Mouse (Mus musculus) 416B (cell line): ENCODE measurements at regions not wholly inside any gene's neighbourhood (a gene's known extent, or its start where the extent isn't known, plus 50 kb on each side); places are given as distances from the start of the nearest gene placed in this dataset.

ENCODE experiments used
- DNase-seq: peaks from one replicate; pipeline ENCODE4 v3.0.0; 2011; ENCODE audit warnings: low read depth

- no peak for DNase-seq
Measured at GRCm38 (mm10) chr12:54450369-54450768, 206.0 kb downstream of the Sptssa start.

- peak; percentile 30 for DNase-seq
Measured at GRCm38 (mm10) chr12:54448221-54448620, 208.2 kb downstream of the Sptssa start.

- DNase-seq: no peak
Measured at GRCm38 (mm10) chr12:54447354-54447753, 209.0 kb downstream of the Sptssa start.

- no peak for DNase-seq
Measured at GRCm38 (mm10) chr12:54446356-54446755, 210.0 kb downstream of the Sptssa start.

GRCm38 (mm10) chr12:54444416-54444815 is 212.0 kb downstream of the Sptssa start:
- no peak for DNase-seq

- no peak for DNase-seq
Measured at GRCm38 (mm10) chr12:54443285-54443684, 213.1 kb downstream of the Sptssa start.

- no peak for DNase-seq
Measured at GRCm38 (mm10) chr12:54442408-54442807, 214.0 kb downstream of the Sptssa start.

GRCm38 (mm10) chr12:54440851-54441593 is 215.4 kb downstream of the Sptssa start:
- no peak for DNase-seq

- DNase-seq: no peak
Measured at GRCm38 (mm10) chr12:54438793-54439192, 217.6 kb downstream of the Sptssa start.

GRCm38 (mm10) chr12:54425236-54425635 is 221.6 kb upstream of the Egln3 start:
- DNase-seq: no peak

- DNase-seq: peak; percentile 18
Measured at GRCm38 (mm10) chr12:54414829-54415228, 211.2 kb upstream of the Egln3 start.

- DNase-seq: peak; percentile 22
Measured at GRCm38 (mm10) chr12:54414201-54414600, 210.5 kb upstream of the Egln3 start.

GRCm38 (mm10) chr12:54410038-54410605 is 206.5 kb upstream of the Egln3 start:
- DNase-seq: no peak

GRCm38 (mm10) chr12:54408906-54409305 is 205.2 kb upstream of the Egln3 start:
- DNase-seq: no peak

- peak; percentile 4 for DNase-seq
Measured at GRCm38 (mm10) chr12:54407301-54407896, 203.7 kb upstream of the Egln3 start.

GRCm38 (mm10) chr12:54405066-54405465 is 201.4 kb upstream of the Egln3 start:
- peak; percentile 76 for DNase-seq

- no peak for DNase-seq
Measured at GRCm38 (mm10) chr12:54402591-54402990, 198.9 kb upstream of the Egln3 start.

GRCm38 (mm10) chr12:54401665-54402064 is 198.0 kb upstream of the Egln3 start:
- DNase-seq: no peak

GRCm38 (mm10) chr12:54400084-54400483 is 196.4 kb upstream of the Egln3 start:
- no peak for DNase-seq

- DNase-seq: peak; percentile 78
Measured at GRCm38 (mm10) chr12:54398080-54398479, 194.4 kb upstream of the Egln3 start.

- DNase-seq: peak; percentile 11
Measured at GRCm38 (mm10) chr12:54396952-54397351, 193.3 kb upstream of the Egln3 start.

- DNase-seq: no peak
Measured at GRCm38 (mm10) chr12:54396341-54396740, 192.7 kb upstream of the Egln3 start.

GRCm38 (mm10) chr12:54385401-54385800 is 181.7 kb upstream of the Egln3 start:
- DNase-seq: peak; percentile 11
